Mouse (Mus musculus): Measurements from ENCODE around the gene B3gnt7. TPM values are rescaled to one million over a fixed set of nuclear protein-coding genes. Genes with fewer than 3 reads are reported as not detected.

Gene B3gnt7
- total RNA-seq (2023): 0.27 and 0.41 TPM in 2 replicates

GRCm38 (mm10) chr1:86302532-86302931 lies at the start of gene B3gnt7:
Gene B3gnt7, plus strand, starts transcription at chr1:86302832.

Other genes with a start within 250 kb of the B3gnt7 start
- gene Psmd1, start 238.4 kb upstream of the B3gnt7 start, total RNA-seq (2023): 37.3 and 40.1 TPM in 2 replicates
- gene Htr2b, start 190.9 kb upstream of the B3gnt7 start, total RNA-seq (2023): not detected in 2 replicates
- gene Gm21972, start 169.2 kb upstream of the B3gnt7 start, total RNA-seq (2023): 2.4 TPM in 1 of 2 replicates, not detected in the other
- 1.2 and 3.5 TPM in 2 replicates for gene Armc9, start 148.1 kb upstream of the B3gnt7 start, total RNA-seq (2023)
- 146 and 185 TPM in 2 replicates for gene Ncl, start 56.6 kb downstream of the B3gnt7 start, total RNA-seq (2023)
- not detected in 2 replicates for gene Nmur1, start 123.4 kb downstream of the B3gnt7 start, total RNA-seq (2023)
- gene Tex44, start 123.5 kb downstream of the B3gnt7 start, total RNA-seq (2023): not detected in 2 replicates
- 804 and 893 TPM in 2 replicates for gene Ptma, start 223.9 kb downstream of the B3gnt7 start, total RNA-seq (2023)